8 mouse cellular contexts compared by ENCODE assay signal in the genomic region with DNA sequence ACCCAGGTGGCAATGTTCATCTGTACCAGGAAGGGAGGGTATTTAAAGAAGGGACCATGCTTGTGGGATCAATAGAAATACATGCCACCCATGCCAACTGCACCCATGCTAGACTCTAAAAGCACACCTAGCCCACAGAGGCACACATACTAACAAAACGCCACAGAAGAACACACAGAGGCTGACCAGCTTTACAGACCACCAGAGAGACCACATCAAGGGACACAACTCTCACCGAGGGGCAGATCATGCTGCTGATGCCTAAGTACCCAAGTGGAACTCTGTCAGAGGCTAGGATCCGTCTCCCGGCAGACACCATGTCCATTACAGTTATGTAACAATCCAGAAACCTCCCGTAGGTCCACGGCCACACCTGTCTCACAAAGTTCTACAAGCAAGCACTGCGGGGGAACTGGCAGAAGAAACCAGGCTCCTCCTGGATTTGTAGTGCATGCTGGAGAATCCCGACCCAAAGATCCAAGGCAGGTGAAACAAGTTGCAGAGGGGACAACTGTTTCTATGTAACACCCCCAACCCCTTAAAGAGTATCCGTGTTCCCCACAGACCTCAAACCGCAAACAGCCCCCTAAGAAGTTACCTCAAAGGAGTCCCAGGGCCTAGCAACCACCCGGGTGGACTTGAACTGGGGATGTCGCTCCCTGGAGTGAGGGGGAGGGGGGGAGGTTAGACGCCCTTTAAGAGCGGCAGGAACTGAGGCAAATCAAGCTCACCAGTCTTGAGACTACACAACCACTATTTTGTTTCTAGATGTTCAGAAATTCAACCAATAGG. TPM values are rescaled to one million over a fixed set of nuclear protein-coding genes. Genes with fewer than 3 reads are reported as not detected.
A peak's percentile ranks its signal among the peaks of the same experiment; 100 is the strongest.
DNase-seq lines count a peak whose midpoint lies in the region; ATAC-seq lines count a peak whose summit lies in the region.

No protein-coding gene starts in this region.

- H3K4me1 ChIP-seq in heart, embryonic 13.5 days = peaks cover 70% of the 10 kb centered on the region
- H3K4me1 ChIP-seq in hindbrain, embryonic 12.5 days = peaks cover 56% of the 10 kb centered on the region
- peaks cover 65% of the 10 kb centered on the region for H3K4me1 ChIP-seq in midbrain, embryonic 10.5 days

- no peak for ATAC-seq in heart, embryonic 13.5 days (ENCODE audit: extremely low read depth, insufficient number of reproducible peaks, low FRiP score, low TSS enrichment)
- no peak for ATAC-seq in hindbrain, embryonic 12.5 days (ENCODE audit: low FRiP score)

- H3K27ac ChIP-seq in heart, embryonic 13.5 days (replicated peaks) = no peak overlapping the region
- no peak overlapping the region for H3K27ac ChIP-seq in hindbrain, embryonic 12.5 days
- H3K27ac ChIP-seq in midbrain, embryonic 10.5 days (replicated peaks) = peak overlapping the region; percentile 49

- peak overlapping the region; percentile 93 for H3K9ac ChIP-seq in heart, embryonic 13.5 days
- H3K9ac ChIP-seq in hindbrain, embryonic 12.5 days = peak overlapping the region; percentile 97

- H3K36me3 ChIP-seq in heart, embryonic 13.5 days = peaks cover 16% of the 10 kb centered on the region
- H3K36me3 ChIP-seq in hindbrain, embryonic 12.5 days = 0 out of 2 replicates have a peak, but pooled peaks cover 6% of the 10 kb centered on the region
- H3K36me3 ChIP-seq in midbrain, embryonic 10.5 days = peaks cover 30% of the 10 kb centered on the region

- 21% methylated on average over 14 of the region's 14 CpGs for WGBS in heart, embryonic 13.5 days
- 22% methylated on average over 14 of the region's 14 CpGs for WGBS in hindbrain, embryonic 12.5 days
- 32% methylated on average over 14 of the region's 14 CpGs for WGBS in midbrain, embryonic 10.5 days

- peak overlapping the region; percentile 97 for H3K4me2 ChIP-seq in heart, embryonic 13.5 days
- peak overlapping the region; percentile 94 for H3K4me2 ChIP-seq in hindbrain, embryonic 12.5 days (replicated peaks)

- no peaks in the 10 kb centered on the region for H3K27me3 ChIP-seq in heart, embryonic 13.5 days (replicated peaks)
- H3K27me3 ChIP-seq in hindbrain, embryonic 12.5 days = no peaks in the 10 kb centered on the region
- H3K27me3 ChIP-seq in midbrain, embryonic 10.5 days (ENCODE audit: low read depth, poor library complexity, severe bottlenecking) = no peaks in the 10 kb centered on the region

- no peak for DNase-seq in heart, adult 11 months
- peak; percentile 7 for DNase-seq in NIH3T3 (ENCODE audit: low read depth)
- no peak for DNase-seq in midbrain, embryonic 10.5 days (ENCODE audit: low spot score)
- DNase-seq in adrenal gland, adult 8-10 months = no peak
- no peak for DNase-seq in gastrocnemius, postnatal 10 days
- DNase-seq in spleen, adult 12 weeks (ENCODE audit: low spot score) = no peak

- H3K9me3 ChIP-seq in heart, embryonic 13.5 days = no peaks in the 10 kb centered on the region
- H3K9me3 ChIP-seq in hindbrain, embryonic 12.5 days (replicated peaks) = no peaks in the 10 kb centered on the region
- no peaks in the 10 kb centered on the region for H3K9me3 ChIP-seq in midbrain, embryonic 10.5 days (replicated peaks)

- peak overlapping the region; percentile 89 for H3K4me3 ChIP-seq in heart, embryonic 13.5 days
- H3K4me3 ChIP-seq in hindbrain, embryonic 12.5 days = peak overlapping the region; percentile 99
- peak overlapping the region; percentile 98 for H3K4me3 ChIP-seq in midbrain, embryonic 10.5 days

RNA-seq across cellular contexts. Expression of a gene that starts 1.2 kb away (rescaled TPM):
- polyA plus RNA-seq in heart, embryonic 13.5 days (2015; fragmentation: Nextera tagmentation; extraction: Ambion mirVana) = 65.9 and 69.9 TPM in 2 replicates
- 91.8 and 98.4 TPM in 2 replicates for polyA plus RNA-seq in hindbrain, embryonic 12.5 days (2016; fragmentation: Nextera tagmentation; extraction: Ambion mirVana)
- 125 and 150 TPM in 2 replicates for polyA plus RNA-seq in midbrain, embryonic 10.5 days (2016; fragmentation: Nextera tagmentation; extraction: Ambion mirVana)
- total RNA-seq in adrenal gland, adult 8-10 months (2022) = 10 to 100 TPM; 82.8 to 94.0 (median 84.4) TPM
- 10 to 100 TPM; 42.8 to 50.4 TPM for total RNA-seq in gastrocnemius, postnatal 10 days (2021)

RNA-seq across cellular contexts. Expression of a gene that starts 2.1 kb away (rescaled TPM):
- polyA plus RNA-seq in heart, embryonic 13.5 days (2015; fragmentation: Nextera tagmentation; extraction: Ambion mirVana) = 2.7 and 3.2 TPM in 2 replicates
- polyA plus RNA-seq in hindbrain, embryonic 12.5 days (2016; fragmentation: Nextera tagmentation; extraction: Ambion mirVana) = 5.9 and 8.4 TPM in 2 replicates
- 4.9 and 5.2 TPM in 2 replicates for polyA plus RNA-seq in midbrain, embryonic 10.5 days (2016; fragmentation: Nextera tagmentation; extraction: Ambion mirVana)
- 10 to 100 TPM; 22.6 to 24.5 (median 23.7) TPM for total RNA-seq in adrenal gland, adult 8-10 months (2022)
- 10 to 100 TPM; 11.6 to 14.3 TPM for total RNA-seq in gastrocnemius, postnatal 10 days (2021)
